Mouse (Mus musculus) embryonic facial prominence, embryonic 10.5 days (tissue): ENCODE measurements at regions not wholly inside any gene's neighbourhood (a gene's known extent, or its start where the extent isn't known, plus 50 kb on each side); places are given as distances from the start of the nearest gene placed in this dataset.
A peak's percentile ranks its signal among the peaks of the same experiment; 100 is the strongest.

Experiments
- DNase-seq: peaks from one replicate; pipeline ENCODE4 v3.0.0-alpha.2; 2017; ENCODE audit warnings: low spot score
- H3K27ac ChIP-seq: fragments of 300-500 bp; sonication (generic); replicated peaks from 2 replicates; pipeline ENCODE4 v1.5.1; 2016; ENCODE audit warnings: mild to moderate bottlenecking
- H3K27me3 ChIP-seq: fragments of 300-500 bp; sonication (generic); replicated peaks from 2 replicates; pipeline ENCODE4 v1.6.1; 2016; ENCODE audit warnings: low read depth, mild to moderate bottlenecking; ENCODE audit not compliant: poor library complexity, severe bottlenecking
- H3K36me3 ChIP-seq: fragments of 300-500 bp; sonication (generic); replicated peaks from 2 replicates; pipeline ENCODE4 v1.6.1; 2016; ENCODE audit warnings: mild to moderate bottlenecking, moderate library complexity
- H3K4me1 ChIP-seq: fragments of 300-500 bp; sonication (generic); 2 replicates; pipeline ENCODE4 v1.6.1; 2016
- H3K4me3 ChIP-seq: fragments of 300-500 bp; sonication (generic); 2 replicates; pipeline ENCODE4 v1.5.1; 2016; ENCODE audit warnings: mild to moderate bottlenecking, moderate library complexity
- H3K9me3 ChIP-seq: fragments of 300-500 bp; sonication (generic); 2 replicates; pipeline ENCODE4 v1.6.1; 2016; ENCODE audit warnings: mild to moderate bottlenecking
- WGBS: fragments of 180-500 bp; shearing (Covaris S2); methylation state at CpG from one replicate; pipeline ENCODE4 v1.1.7; 2016; 5-methylcytosine and 5-hydroxymethylcytosine counted together

DNA sequence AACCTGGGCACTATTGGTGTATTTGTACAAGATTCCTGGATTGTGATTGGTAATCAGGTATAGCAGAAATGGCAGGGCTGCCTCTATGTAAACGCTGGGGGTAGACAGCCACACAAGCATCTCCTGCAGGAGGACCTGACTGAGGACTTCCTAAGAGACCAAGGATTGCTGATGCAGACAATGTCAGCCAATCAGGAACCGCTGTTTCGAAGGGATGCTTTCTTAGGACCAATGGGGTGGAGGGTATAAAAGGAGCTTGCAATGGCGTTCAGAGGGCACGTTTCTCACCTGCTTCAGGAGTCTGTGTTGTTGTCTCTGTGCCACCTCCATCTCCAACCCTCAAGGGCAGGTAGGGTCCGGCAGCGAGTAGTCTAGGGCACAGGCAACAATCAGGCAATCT is 393.7 kb downstream of the Gm45692 start:
- DNase-seq, result no peak
- Histone ChIP-seq H3K4me3 (no peak overlapping the region), H3K9me3 (no peaks in the 10 kb centered on the region), H3K4me1 (no peaks in the 10 kb centered on the region; the same call in 1 of the 2 replicates), H3K36me3 (no peaks in the 10 kb centered on the region), H3K27me3 (no peaks in the 10 kb centered on the region; the same call in 1 of the 2 replicates), H3K27ac (no peak overlapping the region)
- WGBS, result 85% methylated on average over 7 of the region's 7 CpGs

DNA sequence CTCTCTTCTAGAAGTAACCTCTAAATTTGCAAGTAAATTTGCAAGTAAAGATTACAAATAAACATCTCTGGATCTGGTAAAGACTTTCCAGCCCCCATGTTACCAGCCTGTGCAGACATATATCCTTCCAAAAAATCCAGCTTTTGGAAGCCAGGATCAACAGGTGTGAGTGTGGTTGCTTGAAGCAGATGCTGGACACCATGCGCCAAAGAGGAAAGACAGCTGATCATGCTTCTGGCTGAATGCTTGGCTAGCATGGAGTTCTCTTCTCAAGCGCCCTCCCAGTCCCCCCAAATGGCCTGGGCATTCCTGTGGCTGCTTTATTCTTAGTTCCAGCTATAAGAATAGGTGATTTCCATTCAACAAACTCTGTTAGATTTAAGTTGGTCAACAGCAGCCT is 404.9 kb downstream of the Gm45692 start:
- Histone ChIP-seq H3K4me1 (peaks cover 20% of the 10 kb centered on the region), H3K27ac (no peak overlapping the region), H3K27me3 (no peaks in the 10 kb centered on the region), H3K4me3 (no peak overlapping the region), H3K36me3 (no peaks in the 10 kb centered on the region), H3K9me3 (no peaks in the 10 kb centered on the region)
- 92% methylated on average over 2 of the region's 2 CpGs for WGBS
- no peak for DNase-seq

DNA sequence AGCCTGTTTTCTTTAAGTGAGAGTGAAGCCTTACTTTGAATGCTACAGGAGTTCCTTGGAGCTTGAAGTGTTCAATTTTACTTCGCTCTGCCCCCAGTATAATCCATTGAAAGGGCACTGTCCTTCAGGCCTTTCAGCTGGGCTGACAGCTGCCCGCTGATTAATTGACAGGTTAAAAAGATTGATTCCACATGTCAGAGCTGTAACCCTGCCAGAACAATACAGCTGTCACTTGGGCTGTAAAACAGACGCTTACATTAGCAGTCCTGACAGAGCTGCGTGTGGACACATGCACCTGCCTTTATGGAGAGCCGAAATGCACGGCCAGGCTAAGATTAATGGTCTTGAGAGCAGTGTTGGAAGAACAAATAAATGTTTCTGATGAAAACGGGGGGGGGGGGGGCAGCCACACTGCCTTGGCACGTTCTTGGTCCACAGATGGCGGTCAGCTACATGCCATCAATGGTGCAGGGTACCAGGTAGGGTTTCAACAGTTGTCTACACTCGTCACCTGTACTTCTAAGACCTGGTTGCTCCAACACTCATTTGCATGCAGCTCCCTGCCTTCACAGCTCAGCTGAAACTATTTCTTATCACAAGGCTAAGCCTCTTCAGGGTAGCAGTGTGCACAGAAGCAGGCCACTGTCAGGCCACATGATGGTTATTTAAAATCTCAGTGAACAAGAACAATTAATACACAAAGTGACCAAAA is 407.3 kb downstream of the Gm45692 start:
- DNase-seq, result peak; percentile 52
- Histone ChIP-seq H3K27me3 (no peaks in the 10 kb centered on the region), H3K27ac (no peak overlapping the region), H3K4me1 (peaks cover 20% of the 10 kb centered on the region), H3K4me3 (no peak overlapping the region), H3K36me3 (no peaks in the 10 kb centered on the region), H3K9me3 (no peaks in the 10 kb centered on the region)
- 30% methylated on average over 10 of the region's 10 CpGs for WGBS

DNA sequence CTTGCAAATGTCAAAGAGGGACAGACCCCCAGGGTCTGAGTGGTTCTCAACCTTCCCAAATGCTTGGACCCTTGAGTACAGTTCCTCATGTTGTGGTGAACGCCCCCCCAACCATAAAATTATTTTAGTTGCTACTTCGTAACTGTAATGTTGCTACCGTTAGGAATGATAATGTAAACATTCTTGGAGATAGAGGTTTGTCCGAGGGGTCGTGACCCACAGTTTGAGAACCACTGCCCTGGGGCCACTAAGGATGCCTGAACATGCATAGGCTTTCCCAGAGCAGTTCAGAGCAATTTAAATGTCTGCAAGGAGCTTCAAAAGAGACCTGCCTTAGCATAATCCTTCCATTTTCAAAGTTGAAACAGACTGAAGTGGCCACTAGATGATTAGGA is 407.8 kb downstream of the Gm45692 start:
- DNase-seq, result no peak
- 38% methylated on average over 5 of the region's 5 CpGs for WGBS
- H3K9me3 ChIP-seq, result no peaks in the 10 kb centered on the region
- no peak overlapping the region for H3K4me3 ChIP-seq
- peaks cover 20% of the 10 kb centered on the region for H3K4me1 ChIP-seq
- H3K36me3 ChIP-seq, result no peaks in the 10 kb centered on the region
- no peak overlapping the region for H3K27ac ChIP-seq
- H3K27me3 ChIP-seq, result no peaks in the 10 kb centered on the region

DNA sequence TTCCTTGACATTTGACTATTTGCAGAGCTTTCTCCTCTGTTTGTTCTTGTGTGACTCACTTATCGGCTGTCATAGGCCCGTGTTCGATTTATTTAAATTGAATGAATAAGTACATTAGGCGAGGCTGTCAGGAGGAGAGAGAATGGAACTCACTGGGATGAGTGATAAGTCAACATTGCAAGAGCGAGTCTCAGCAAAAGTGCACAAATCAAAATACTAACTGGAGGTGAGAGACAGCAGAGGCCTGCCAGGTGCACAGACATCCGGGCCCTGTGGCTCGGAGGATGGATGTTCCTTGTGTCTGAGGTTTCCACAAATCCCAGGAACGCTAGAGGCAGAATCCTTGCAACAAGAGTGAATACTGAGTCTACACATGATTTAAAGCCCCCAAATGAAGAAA is 410.6 kb downstream of the Gm45692 start:
- H3K27ac ChIP-seq, result no peak overlapping the region
- no peak for DNase-seq
- H3K4me1 ChIP-seq, result peaks cover 27% of the 10 kb centered on the region
- H3K9me3 ChIP-seq, result no peaks in the 10 kb centered on the region
- H3K4me3 ChIP-seq, result no peak overlapping the region
- no peaks in the 10 kb centered on the region for H3K36me3 ChIP-seq
- WGBS, result 87% methylated on average over 8 of the region's 8 CpGs
- 0 out of 2 replicates have a peak, but pooled peaks cover 7% of the 10 kb centered on the region for H3K27me3 ChIP-seq

DNA sequence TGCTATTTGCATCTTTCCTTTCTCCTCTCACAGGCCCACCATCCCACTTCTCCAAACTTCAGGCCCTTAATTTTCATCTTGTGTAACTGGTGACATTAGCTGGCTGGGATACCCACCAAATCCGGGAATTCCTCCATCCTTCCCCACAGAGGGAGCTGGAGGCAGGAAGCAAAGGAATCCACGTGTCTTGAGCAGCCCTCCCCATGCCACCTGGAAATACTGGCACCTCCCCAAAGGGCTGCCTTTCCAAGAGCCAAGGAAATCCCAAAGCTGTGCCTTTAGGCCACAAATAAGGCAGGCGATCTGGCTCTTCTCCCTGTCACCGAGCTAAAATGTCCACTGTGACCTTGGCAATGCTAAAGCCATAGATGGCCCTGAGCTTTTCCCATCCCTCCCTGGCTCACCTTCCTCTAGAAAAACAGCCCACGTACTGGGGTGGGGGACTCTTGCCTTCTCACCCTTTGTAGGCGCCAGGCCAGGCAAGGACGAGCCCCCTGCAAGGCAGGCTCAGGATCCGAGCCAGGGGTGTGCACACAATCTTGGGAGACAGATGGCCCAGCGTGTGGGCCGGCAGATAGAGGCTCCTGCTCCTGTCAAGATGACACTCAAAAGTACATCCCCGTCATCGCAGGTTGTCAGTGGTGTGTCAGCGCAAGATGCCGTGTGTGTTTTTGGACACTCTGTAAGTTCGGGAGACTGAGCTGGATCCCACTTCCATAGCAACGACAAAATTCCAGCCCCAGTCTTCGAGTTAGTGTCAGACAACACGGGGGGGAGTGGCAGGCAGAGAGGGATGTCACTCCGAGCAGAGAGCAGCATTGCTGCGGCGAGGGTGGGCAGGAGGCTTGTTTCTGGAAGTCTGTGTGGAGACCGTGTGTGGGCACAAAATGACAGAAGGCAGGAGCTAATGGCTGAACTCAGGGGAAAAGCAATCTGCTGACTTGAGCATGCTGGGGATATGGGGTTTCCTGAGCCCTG is 414.4 kb downstream of the Gm45692 start:
- no peak for DNase-seq
- 74% methylated on average over 22 of the region's 22 CpGs for WGBS
- Histone ChIP-seq H3K36me3 (no peaks in the 10 kb centered on the region), H3K27me3 (peaks cover 16% of the 10 kb centered on the region; the same call in 1 of the 2 replicates), H3K27ac (no peak overlapping the region), H3K4me1 (peaks cover 6% of the 10 kb centered on the region; the same call in 1 of the 2 replicates), H3K4me3 (no peak overlapping the region), H3K9me3 (no peaks in the 10 kb centered on the region)

DNA sequence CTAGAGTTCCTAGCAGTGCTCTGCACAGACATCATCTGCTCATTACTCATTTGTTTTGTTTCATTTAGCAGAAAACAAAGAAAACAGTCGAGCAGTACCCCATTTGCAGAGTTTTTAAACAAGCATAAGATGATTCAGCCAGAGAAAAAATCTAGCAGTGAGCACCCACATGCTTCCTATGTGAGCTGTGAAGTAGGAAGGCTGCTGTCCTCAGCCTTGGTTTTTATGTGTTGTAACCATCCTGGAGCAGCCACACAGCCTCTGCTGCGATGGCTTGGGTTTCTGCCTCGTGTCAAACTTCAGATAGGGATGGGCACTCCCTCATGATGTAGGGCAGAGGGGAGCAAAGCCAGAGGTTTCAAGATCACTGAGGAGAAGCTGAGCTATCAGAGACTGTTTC is 416.5 kb downstream of the Gm45692 start:
- peaks cover 16% of the 10 kb centered on the region; the same call in 1 of the 2 replicates for H3K27me3 ChIP-seq
- peaks cover 6% of the 10 kb centered on the region; the same call in 1 of the 2 replicates for H3K4me1 ChIP-seq
- H3K4me3 ChIP-seq, result no peak overlapping the region
- no peak for DNase-seq
- H3K9me3 ChIP-seq, result no peaks in the 10 kb centered on the region
- WGBS, result 65% methylated on average over 3 of the region's 3 CpGs
- H3K27ac ChIP-seq, result no peak overlapping the region
- H3K36me3 ChIP-seq, result no peaks in the 10 kb centered on the region

DNA sequence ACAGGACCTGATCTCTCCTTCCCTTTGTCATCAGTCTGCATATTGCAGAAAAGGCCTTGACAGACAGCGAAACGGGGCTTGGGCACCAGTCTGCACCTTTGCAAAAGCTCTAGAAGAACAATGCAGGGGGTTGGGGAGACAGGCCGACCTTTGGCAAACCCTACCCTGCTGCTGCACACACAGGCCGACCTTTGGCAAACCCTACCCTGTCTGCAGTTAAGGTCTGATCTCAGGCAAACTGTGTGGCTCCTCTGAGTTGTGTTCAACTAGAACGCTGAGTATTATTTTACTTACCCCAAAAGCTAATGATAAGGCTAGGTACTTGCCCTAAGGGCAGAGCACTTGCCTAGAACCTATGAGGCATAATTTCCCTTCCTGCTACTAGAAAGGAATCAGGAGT is 423.4 kb upstream of the Zfp703 start:
- 83% methylated on average over 5 of the region's 5 CpGs for WGBS

DNA sequence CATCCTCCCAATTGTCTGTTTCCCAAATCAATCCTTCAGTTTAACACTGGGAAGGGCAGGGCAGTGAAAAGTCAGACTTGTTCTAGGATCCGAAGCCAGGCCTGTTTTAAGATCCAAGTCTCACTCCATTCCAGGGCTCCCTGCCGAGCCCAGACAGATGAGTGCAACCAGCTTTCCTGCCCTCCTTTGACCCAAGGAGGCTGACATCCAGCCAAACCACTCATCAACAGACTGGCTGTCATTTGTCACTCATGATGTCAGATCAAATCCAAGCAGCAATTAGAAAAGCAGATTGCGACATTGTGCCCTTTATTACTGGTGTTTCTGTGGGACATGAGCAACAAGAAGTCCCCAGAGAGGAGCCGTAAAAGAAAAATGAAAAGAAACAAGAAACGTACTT is 417.9 kb upstream of the Zfp703 start:
- DNase-seq, result no peak
- WGBS, result 79% methylated on average over 5 of the region's 5 CpGs
- H3K27ac ChIP-seq, result no peak overlapping the region
- 0 out of 2 replicates have a peak, but pooled peaks cover 2% of the 10 kb centered on the region for H3K4me1 ChIP-seq
- no peaks in the 10 kb centered on the region for H3K9me3 ChIP-seq
- H3K36me3 ChIP-seq, result no peaks in the 10 kb centered on the region
- H3K4me3 ChIP-seq, result no peak overlapping the region
- no peaks in the 10 kb centered on the region for H3K27me3 ChIP-seq

More for the DNA sequence above, 423.4 kb upstream of the Zfp703 start:
- no peak overlapping the region for H3K27ac ChIP-seq
- no peak overlapping the region for H3K4me3 ChIP-seq
- H3K27me3 ChIP-seq, result no peaks in the 10 kb centered on the region
- no peaks in the 10 kb centered on the region for H3K36me3 ChIP-seq
- no peaks in the 10 kb centered on the region for H3K9me3 ChIP-seq
- DNase-seq, result no peak
- no peaks in the 10 kb centered on the region for H3K4me1 ChIP-seq

DNA sequence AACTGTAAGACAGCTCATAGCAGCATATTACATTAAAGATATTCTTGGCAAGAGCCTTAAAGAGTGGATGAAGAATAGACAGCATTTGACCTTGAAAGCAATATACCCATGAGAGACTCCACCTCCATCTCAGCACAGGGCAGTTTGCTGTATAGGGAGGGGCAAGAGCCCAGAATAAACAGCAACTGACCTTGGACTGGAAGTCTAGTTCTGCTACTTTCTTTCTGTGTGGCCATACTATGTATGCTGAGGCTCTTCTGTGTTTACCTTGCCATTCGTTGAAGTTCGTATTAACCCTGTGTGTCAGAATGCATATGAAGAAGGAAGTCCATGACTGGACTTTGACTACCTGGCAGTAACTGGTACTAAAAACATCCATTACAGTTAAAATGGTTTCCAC is 414.0 kb upstream of the Zfp703 start:
- no peak for DNase-seq
- Histone ChIP-seq H3K27ac (no peak overlapping the region), H3K36me3 (no peaks in the 10 kb centered on the region), H3K4me1 (peaks cover 9% of the 10 kb centered on the region), H3K9me3 (no peaks in the 10 kb centered on the region), H3K27me3 (no peaks in the 10 kb centered on the region), H3K4me3 (no peak overlapping the region)
- WGBS, result 91% methylated on average over 2 of the region's 2 CpGs

DNA sequence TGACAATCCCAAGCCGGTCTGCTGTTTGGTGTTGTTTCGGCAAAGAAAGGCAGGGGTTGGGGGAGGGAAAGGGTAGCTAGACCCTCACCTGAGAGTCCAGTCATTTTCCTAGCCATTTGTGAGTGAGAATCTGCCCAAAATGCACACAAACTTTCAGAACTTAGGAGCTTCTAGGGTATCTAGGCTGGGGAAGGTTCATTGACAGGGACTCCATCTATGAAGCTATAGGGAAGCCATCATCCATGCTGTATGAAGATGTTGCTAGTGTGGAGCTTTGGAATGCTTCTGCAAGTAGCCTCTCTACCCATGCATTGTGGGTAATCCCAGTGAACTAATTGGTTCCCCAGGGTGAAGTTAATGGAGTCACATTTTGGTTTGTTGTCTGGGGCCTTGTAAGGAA is 412.9 kb upstream of the Zfp703 start:
- H3K27me3 ChIP-seq, result no peaks in the 10 kb centered on the region
- H3K36me3 ChIP-seq, result no peaks in the 10 kb centered on the region
- peaks cover 13% of the 10 kb centered on the region for H3K4me1 ChIP-seq
- no peak overlapping the region for H3K27ac ChIP-seq
- WGBS, result 93% methylated on average over 2 of the region's 2 CpGs
- no peak overlapping the region for H3K4me3 ChIP-seq
- DNase-seq, result no peak
- H3K9me3 ChIP-seq, result no peaks in the 10 kb centered on the region

DNA sequence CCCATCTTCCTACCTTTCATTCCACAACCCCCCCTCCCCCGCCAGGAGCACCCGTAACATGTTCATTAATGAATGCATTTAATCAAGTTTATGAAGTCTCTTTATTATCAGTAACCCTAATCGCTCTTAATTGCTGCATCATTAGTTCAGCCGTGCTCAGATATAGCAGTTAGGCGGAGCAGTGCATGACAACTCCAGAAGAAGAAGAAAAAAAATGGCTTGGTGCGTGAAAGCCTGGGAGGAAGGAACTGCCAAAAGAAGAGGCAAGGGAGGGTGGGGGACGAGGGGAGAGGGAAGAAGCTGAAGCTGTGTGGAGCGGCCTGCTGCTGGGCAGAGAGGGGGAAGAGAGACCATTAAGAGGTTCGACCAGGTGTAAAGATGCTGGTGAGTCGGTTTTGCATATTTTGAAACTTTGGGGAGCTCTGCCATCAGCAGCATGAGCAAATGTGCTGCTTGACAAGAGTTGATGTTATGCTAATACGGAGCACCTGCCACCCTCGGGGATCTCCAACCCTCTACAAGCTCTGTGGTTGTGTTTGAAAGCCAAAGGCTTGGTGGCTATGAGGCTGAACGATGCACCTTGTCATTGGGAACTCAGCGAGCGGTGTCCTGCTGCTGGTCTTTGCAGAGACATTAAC is 408.6 kb upstream of the Zfp703 start:
- no peaks in the 10 kb centered on the region for H3K36me3 ChIP-seq
- peaks cover 4% of the 10 kb centered on the region; the same call in 1 of the 2 replicates for H3K9me3 ChIP-seq
- H3K27me3 ChIP-seq, result no peaks in the 10 kb centered on the region
- no peak overlapping the region for H3K27ac ChIP-seq
- WGBS, result 77% methylated on average over 15 of the region's 15 CpGs
- DNase-seq, result no peak
- H3K4me1 ChIP-seq, result peaks cover 11% of the 10 kb centered on the region
- no peak overlapping the region for H3K4me3 ChIP-seq
